Mouse (Mus musculus): Measurements from ENCODE around the gene Ccndbp1.

DNA sequence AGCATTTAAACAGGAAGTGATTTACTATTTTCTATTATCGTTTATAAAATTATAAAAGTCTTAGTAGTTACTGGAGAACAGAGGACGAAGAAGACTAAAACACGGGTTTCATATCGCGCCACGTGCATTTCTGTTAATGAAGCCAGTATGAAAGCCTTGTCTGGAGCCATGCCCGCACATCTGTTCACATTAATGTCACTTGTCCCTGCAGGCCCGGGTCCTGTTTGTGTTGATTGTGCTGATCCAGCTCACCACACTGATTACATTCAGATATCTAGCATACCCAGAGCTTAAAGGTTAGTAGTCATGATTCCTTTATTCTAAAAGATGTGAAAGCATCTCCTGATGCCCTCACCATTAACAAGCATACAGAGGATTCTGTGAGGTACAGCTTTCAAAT, 9.3 kb upstream of the Ccndbp1 start:
- TF ChIP-seq CHD2 (IDR thresholded peaks at IDR 0.05; ENCODE audit: low read length) (no peak), POLR2A (IDR thresholded peaks at IDR 0.05; ENCODE audit: low read depth, low read length) (no peak), UBTF (IDR thresholded peaks at IDR 0.05; ENCODE audit: low read depth, low read length) (no peak), EP300 (IDR thresholded peaks at IDR 0.05; ENCODE audit: low read length) (no peak), CTCF (conservative IDR thresholded peaks at IDR 0.05 in 1 of 2, IDR thresholded peaks at IDR 0.05 in 1 of 2; ENCODE audit: low read depth in 2 of 2, low read length in 2 of 2) (no peak), E2F4 (IDR thresholded peaks at IDR 0.05; ENCODE audit: insufficient replicate concordance, low read depth, low read length) (no peak), SIN3A (IDR thresholded peaks at IDR 0.05; ENCODE audit: low read length) (no peak), HCFC1 (IDR thresholded peaks at IDR 0.05; ENCODE audit: low read depth, low read length) (no peak), MYC (IDR thresholded peaks at IDR 0.05; ENCODE audit: low read depth, low read length) (no peak), ETS1 (conservative IDR thresholded peaks at IDR 0.05; ENCODE audit: low read depth, low read length) (no peak), POLR2AphosphoS2 (IDR thresholded peaks at IDR 0.05; ENCODE audit: low read depth, low read length) (no peak), ZC3H11A (IDR thresholded peaks at IDR 0.05; ENCODE audit: low read depth, low read length) (no peak), MAX (IDR thresholded peaks at IDR 0.05; ENCODE audit: low read length) (no peak), MAZ (IDR thresholded peaks at IDR 0.05; ENCODE audit: low read depth, low read length) (no peak)

Data from CH12.LX (cell line).